Mouse (Mus musculus): Measurements from ENCODE around the gene Irf2bp1. TPM values are rescaled to one million over a fixed set of nuclear protein-coding genes. Genes with fewer than 3 reads are reported as not detected.

Irf2bp1 gene
- 31.4 and 32.5 TPM in 2 replicates for polyA plus RNA-seq (2014; fragmentation: Nextera tagmentation; extraction: Ambion mirVana)

DNA sequence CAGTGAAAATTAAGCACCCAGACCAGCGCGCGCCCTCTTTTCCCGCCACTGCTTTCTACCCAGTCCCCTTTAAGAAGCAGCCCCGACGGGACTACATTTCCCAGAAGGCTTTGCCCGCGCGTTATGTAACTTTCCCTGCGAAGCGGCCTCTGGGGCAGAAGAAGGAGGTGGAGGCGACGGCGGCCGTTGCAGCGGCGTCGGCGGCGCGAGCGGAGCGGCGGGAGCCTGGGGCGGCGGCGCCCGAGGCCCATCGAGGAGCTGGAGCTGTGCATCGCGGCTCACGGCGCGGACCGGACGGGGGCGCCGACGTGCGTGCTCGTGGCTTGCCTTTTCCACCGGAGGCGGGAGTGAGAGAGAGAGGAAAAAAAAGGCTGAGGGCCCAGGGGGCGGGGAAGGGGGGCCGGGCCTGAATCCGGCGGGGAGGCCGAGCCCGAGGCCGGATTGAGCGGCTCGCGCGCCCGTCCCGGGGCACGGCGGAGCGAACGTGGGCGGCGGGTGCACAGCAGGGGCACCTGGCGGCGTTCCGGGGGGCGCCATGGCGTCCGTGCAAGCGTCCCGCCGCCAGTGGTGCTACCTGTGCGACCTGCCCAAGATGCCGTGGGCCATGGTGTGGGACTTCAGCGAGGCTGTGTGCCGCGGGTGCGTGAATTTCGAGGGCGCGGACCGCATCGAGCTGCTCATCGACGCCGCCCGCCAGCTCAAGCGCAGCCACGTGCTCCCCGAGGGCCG is at the start of gene Irf2bp1:
Gene Irf2bp1 (plus strand): TSS at position 143 of the 729 bp plus-strand sequence.
- Histone ChIP-seq H3K9me3 (ENCODE audit: control insufficient read depth, low read length) (no peaks in the 10 kb centered on the region), H3K27ac (replicated peaks; ENCODE audit: low read depth, low read length) (peak within 1 kb of the TSS; percentile 84), H3K4me2 (ENCODE audit: low read depth, severe bottlenecking) (peak within 1 kb of the TSS; percentile 94), H3K27me3 (ENCODE audit: control insufficient read depth, insufficient read depth, low read length) (no peaks in the 10 kb centered on the region), H3K36me3 (ENCODE audit: control insufficient read depth, insufficient read depth, low read length) (peaks cover 15% of the 10 kb centered on the region), H3K9ac (ENCODE audit: low read length) (peak within 1 kb of the TSS; percentile 91), H3K4me1 (ENCODE audit: control insufficient read depth, insufficient read depth, low read length) (peaks cover 23% of the 10 kb centered on the region), H3K4me3 (ENCODE audit: low read depth, low read length) (peak within 1 kb of the TSS; percentile 91)
- peak; percentile 45; the same call in 1 of the 2 replicates for ATAC-seq (ENCODE audit: insufficient number of reproducible peaks, low FRiP score, low TSS enrichment, low read depth)
- peak; percentile 97 for DNase-seq (ENCODE audit: low spot score)
- under 1% methylated on average over 83 of the region's 90 CpGs for WGBS

DNA sequence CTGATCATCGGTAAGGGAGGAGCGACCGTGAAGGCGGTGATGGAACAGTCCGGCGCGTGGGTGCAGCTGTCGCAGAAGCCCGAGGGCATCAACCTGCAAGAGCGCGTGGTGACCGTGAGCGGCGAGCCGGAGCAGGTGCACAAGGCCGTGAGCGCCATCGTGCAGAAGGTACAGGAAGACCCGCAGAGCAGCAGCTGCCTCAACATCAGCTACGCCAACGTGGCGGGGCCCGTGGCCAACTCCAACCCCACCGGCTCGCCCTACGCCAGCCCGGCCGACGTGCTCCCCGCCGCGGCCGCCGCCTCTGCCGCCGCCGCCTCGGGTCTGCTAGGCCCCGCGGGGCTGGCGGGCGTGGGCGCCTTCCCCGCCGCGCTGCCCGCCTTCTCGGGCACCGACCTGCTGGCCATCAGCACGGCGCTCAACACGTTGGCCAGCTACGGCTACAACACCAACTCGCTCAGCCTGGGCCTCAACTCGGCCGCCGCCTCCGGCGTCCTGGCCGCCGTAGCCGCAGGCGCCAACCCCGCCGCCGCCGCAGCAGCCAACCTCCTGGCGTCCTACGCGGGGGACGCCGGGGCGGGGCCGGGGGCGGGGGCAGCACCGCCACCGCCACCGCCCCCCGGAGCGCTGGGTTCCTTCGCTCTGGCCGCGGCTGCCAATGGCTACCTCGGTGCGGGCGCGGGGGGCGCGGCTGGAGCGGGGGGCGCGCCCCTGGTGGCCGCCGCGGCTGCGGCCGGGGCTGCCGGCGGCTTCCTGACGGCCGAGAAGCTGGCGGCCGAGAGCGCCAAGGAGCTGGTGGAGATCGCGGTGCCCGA is 46.1 kb upstream of the Irf2bp1 start:
- no peak overlapping the region for H3K9ac ChIP-seq (ENCODE audit: low read length)
- peaks cover 73% of the 10 kb centered on the region for H3K27me3 ChIP-seq (ENCODE audit: control insufficient read depth, insufficient read depth, low read length)
- H3K27ac ChIP-seq (replicated peaks; ENCODE audit: low read depth, low read length): no peak overlapping the region
- H3K9me3 ChIP-seq (ENCODE audit: control insufficient read depth, low read length): no peaks in the 10 kb centered on the region
- H3K36me3 ChIP-seq (ENCODE audit: control insufficient read depth, insufficient read depth, low read length): no peaks in the 10 kb centered on the region
- H3K4me3 ChIP-seq (ENCODE audit: low read depth, low read length): peak overlapping the region; percentile 35
- ATAC-seq (ENCODE audit: insufficient number of reproducible peaks, low FRiP score, low TSS enrichment, low read depth) (peak; percentile 67), DNase-seq (ENCODE audit: low spot score) (peak; percentile 57)
- peaks cover 4% of the 10 kb centered on the region; the same call in 1 of the 2 replicates for H3K4me1 ChIP-seq (ENCODE audit: control insufficient read depth, insufficient read depth, low read length)
- 1% methylated on average over 70 of the region's 107 CpGs for WGBS
- peak overlapping the region; percentile 95 for H3K4me2 ChIP-seq (ENCODE audit: low read depth, severe bottlenecking)

DNA sequence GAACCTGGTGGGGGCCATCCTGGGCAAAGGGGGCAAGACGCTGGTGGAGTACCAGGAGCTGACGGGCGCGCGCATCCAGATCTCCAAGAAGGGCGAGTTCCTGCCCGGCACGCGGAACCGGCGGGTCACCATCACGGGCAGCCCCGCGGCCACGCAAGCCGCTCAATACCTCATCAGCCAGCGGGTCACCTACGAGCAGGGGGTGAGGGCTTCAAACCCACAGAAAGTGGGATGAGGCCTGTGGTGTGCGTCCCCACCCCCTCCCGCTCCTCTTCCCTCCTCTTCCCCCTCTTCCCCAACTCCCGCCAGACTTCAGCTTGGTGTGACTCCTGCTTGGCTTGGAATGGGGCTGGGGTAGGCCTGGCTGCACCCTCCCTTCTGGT is 45.5 kb upstream of the Irf2bp1 start:
- H3K4me3 ChIP-seq (ENCODE audit: low read depth, low read length): peak overlapping the region; percentile 35
- H3K27me3 ChIP-seq (ENCODE audit: control insufficient read depth, insufficient read depth, low read length): peaks cover 79% of the 10 kb centered on the region
- ATAC-seq (ENCODE audit: insufficient number of reproducible peaks, low FRiP score, low TSS enrichment, low read depth) (peak; percentile 26; the same call in 1 of the 2 replicates), DNase-seq (ENCODE audit: low spot score) (peak; percentile 43)
- H3K27ac ChIP-seq (replicated peaks; ENCODE audit: low read depth, low read length): no peak overlapping the region
- 0% methylated on average over 19 of the region's 21 CpGs for WGBS
- peak overlapping the region; percentile 95 for H3K4me2 ChIP-seq (ENCODE audit: low read depth, severe bottlenecking)
- no peak overlapping the region for H3K9ac ChIP-seq (ENCODE audit: low read length)
- H3K4me1 ChIP-seq (ENCODE audit: control insufficient read depth, insufficient read depth, low read length): peaks cover 4% of the 10 kb centered on the region; the same call in 1 of the 2 replicates
- H3K36me3 ChIP-seq (ENCODE audit: control insufficient read depth, insufficient read depth, low read length): no peaks in the 10 kb centered on the region
- H3K9me3 ChIP-seq (ENCODE audit: control insufficient read depth, low read length): no peaks in the 10 kb centered on the region

DNA sequence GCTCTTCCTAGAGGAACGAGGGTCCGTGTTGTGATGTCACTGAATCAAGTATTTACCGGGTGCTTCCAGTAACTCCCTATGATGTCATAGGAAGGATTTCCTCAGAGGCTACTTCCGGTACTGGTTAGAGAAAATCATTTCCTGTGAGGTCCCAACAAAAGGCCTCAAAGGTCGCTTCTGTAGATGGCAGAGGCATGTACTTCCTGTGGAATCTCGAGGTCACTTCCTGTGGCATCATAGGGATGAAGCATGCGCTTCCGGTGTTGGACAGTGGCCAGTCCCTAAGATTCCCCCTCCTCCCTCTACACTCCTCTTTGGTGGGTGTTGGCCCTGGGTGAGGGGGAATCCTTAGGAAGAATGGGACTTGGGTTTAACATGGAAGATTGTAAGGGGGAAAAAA is 44.4 kb upstream of the Irf2bp1 start:
- Histone ChIP-seq H3K36me3 (ENCODE audit: control insufficient read depth, insufficient read depth, low read length) (no peaks in the 10 kb centered on the region), H3K4me1 (ENCODE audit: control insufficient read depth, insufficient read depth, low read length) (peaks cover 4% of the 10 kb centered on the region; the same call in 1 of the 2 replicates), H3K9me3 (ENCODE audit: control insufficient read depth, low read length) (no peaks in the 10 kb centered on the region), H3K27me3 (ENCODE audit: control insufficient read depth, insufficient read depth, low read length) (peaks cover 90% of the 10 kb centered on the region), H3K27ac (replicated peaks; ENCODE audit: low read depth, low read length) (no peak overlapping the region), H3K9ac (ENCODE audit: low read length) (no peak overlapping the region), H3K4me3 (ENCODE audit: low read depth, low read length) (no peak overlapping the region), H3K4me2 (ENCODE audit: low read depth, severe bottlenecking) (no peak overlapping the region)
- 59% methylated on average over 8 of the region's 8 CpGs for WGBS
- ATAC-seq (ENCODE audit: insufficient number of reproducible peaks, low FRiP score, low TSS enrichment, low read depth): no peak
- DNase-seq (ENCODE audit: low spot score): no peak

DNA sequence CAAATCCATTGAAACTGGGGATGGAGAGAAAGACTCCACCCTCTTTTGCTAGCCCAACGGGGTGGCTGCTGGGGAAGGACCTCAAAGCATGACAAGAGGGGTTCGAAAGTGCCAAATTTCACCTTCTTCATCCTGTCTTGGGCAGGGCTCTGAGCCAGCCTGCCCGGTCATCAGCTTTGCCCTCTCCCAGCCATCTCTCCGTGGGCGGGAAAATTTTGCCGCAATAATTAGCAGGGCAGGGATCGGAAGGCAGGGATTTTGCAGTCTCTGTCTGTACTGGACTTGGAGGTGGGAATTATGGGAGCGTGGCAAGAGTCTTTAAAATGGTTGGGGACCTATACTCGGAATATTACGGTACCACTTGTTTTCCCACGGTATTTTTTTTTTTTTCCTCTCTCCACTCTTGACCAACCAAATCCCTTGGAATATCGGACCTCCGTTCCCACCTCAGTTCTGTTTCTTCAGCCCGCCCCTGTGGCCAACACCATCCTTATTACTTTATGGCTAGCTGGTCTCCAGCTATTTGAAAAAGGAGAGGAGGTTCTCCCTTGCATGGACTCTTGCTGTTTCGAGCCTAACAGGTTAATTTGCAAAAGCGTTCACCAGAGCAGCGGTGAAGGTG is 41.6 kb upstream of the Irf2bp1 start:
- Histone ChIP-seq H3K4me3 (ENCODE audit: low read depth, low read length) (peak overlapping the region; percentile 5; the same call in 1 of the 2 replicates), H3K9me3 (ENCODE audit: control insufficient read depth, low read length) (no peaks in the 10 kb centered on the region), H3K9ac (ENCODE audit: low read length) (no peak overlapping the region), H3K36me3 (ENCODE audit: control insufficient read depth, insufficient read depth, low read length) (no peaks in the 10 kb centered on the region), H3K4me2 (ENCODE audit: low read depth, severe bottlenecking) (no peak overlapping the region; the same call in 1 of the 2 replicates), H3K4me1 (ENCODE audit: control insufficient read depth, insufficient read depth, low read length) (peaks cover 4% of the 10 kb centered on the region; the same call in 1 of the 2 replicates), H3K27ac (replicated peaks; ENCODE audit: low read depth, low read length) (no peak overlapping the region), H3K27me3 (ENCODE audit: control insufficient read depth, insufficient read depth, low read length) (peaks cover 82% of the 10 kb centered on the region)
- 1% methylated on average over 17 of the region's 17 CpGs for WGBS
- DNase-seq (ENCODE audit: low spot score) (no peak), ATAC-seq (ENCODE audit: insufficient number of reproducible peaks, low FRiP score, low TSS enrichment, low read depth) (no peak)

DNA sequence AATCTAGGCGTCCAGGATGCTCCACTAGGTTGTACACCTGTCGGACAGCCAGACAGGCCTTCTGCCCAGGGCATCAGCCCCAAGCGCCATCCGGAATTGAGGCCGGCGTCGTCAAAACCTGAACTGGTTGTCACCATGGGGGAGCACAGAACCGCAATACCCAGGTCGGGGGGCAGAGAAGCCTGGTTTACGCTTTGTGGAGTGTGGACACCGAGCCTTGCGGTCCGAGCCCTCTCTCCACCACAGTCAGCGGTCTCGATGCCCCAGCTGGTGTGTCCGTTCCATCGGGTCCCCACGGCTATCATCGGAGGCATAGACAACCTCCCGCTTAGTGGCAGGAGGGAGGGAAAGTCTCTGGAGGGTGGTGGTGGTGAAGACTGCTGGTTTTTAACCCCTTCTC is 41.0 kb upstream of the Irf2bp1 start:
- Histone ChIP-seq H3K9ac (ENCODE audit: low read length) (no peak overlapping the region), H3K4me3 (ENCODE audit: low read depth, low read length) (peak overlapping the region; percentile 5; the same call in 1 of the 2 replicates), H3K27ac (replicated peaks; ENCODE audit: low read depth, low read length) (no peak overlapping the region), H3K4me1 (ENCODE audit: control insufficient read depth, insufficient read depth, low read length) (no peaks in the 10 kb centered on the region; the same call in 1 of the 2 replicates), H3K36me3 (ENCODE audit: control insufficient read depth, insufficient read depth, low read length) (no peaks in the 10 kb centered on the region), H3K4me2 (ENCODE audit: low read depth, severe bottlenecking) (no peak overlapping the region; the same call in 1 of the 2 replicates), H3K27me3 (ENCODE audit: control insufficient read depth, insufficient read depth, low read length) (peaks cover 77% of the 10 kb centered on the region), H3K9me3 (ENCODE audit: control insufficient read depth, low read length) (no peaks in the 10 kb centered on the region)
- DNase-seq (ENCODE audit: low spot score) (no peak), ATAC-seq (ENCODE audit: insufficient number of reproducible peaks, low FRiP score, low TSS enrichment, low read depth) (no peak)
- under 1% methylated on average over 20 of the region's 20 CpGs for WGBS

DNA sequence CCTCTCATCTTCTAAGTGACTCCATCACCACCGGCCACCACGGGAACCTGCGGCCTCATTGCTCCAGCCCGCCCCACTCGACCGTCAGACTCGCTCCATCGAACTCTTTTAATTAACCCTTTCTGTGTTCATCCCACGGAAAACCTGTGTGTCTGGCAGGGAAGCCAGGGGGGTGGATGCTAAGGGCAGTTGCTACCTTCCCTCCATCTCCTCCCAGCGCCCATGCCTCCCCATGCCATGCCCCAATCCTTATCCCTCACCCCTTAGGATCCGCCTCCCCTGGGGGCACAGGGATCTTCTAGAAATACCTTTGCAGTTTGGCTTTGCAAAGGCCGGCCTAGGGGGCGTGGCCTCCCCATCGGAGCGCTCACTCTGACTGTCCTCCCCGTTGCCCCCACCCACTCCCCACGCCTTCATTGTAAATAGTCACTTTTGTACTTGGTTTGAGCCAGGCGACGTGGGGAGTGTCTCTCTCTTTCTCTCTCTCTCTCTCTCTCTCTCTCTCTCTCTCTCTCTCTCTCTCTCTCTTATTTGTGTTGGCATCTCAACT is 40.5 kb upstream of the Irf2bp1 start:
- Histone ChIP-seq H3K4me3 (ENCODE audit: low read depth, low read length) (no peak overlapping the region), H3K9ac (ENCODE audit: low read length) (no peak overlapping the region), H3K27ac (replicated peaks; ENCODE audit: low read depth, low read length) (no peak overlapping the region), H3K27me3 (ENCODE audit: control insufficient read depth, insufficient read depth, low read length) (peaks cover 71% of the 10 kb centered on the region), H3K36me3 (ENCODE audit: control insufficient read depth, insufficient read depth, low read length) (no peaks in the 10 kb centered on the region), H3K4me1 (ENCODE audit: control insufficient read depth, insufficient read depth, low read length) (no peaks in the 10 kb centered on the region), H3K4me2 (ENCODE audit: low read depth, severe bottlenecking) (no peak overlapping the region; the same call in 1 of the 2 replicates), H3K9me3 (ENCODE audit: control insufficient read depth, low read length) (no peaks in the 10 kb centered on the region)
- ATAC-seq (ENCODE audit: insufficient number of reproducible peaks, low FRiP score, low TSS enrichment, low read depth) (no peak), DNase-seq (ENCODE audit: low spot score) (no peak)
- WGBS: under 1% methylated on average over 19 of the region's 19 CpGs

DNA sequence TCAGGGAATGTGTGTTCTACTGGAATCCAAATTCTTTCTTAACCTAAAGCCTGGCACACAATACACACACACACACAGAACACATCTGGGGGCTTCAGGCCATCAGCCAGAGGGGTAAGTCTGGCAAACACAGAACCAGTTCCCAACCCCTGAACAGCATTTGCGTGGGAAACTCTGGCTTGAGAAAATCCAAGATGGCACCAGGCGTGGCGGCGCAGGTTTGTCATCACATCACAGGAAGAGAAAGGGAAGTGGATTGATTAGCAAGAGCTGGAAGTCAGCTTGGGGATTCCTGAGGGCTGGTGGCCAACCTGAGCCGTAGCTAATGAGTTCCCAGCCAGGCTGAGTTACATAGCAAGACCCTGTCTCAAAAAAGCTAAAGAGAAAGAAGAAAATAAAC is 38.5 kb upstream of the Irf2bp1 start:
- DNase-seq (ENCODE audit: low spot score): no peak
- no peak overlapping the region for H3K4me3 ChIP-seq (ENCODE audit: low read depth, low read length)
- peaks cover 58% of the 10 kb centered on the region for H3K27me3 ChIP-seq (ENCODE audit: control insufficient read depth, insufficient read depth, low read length)
- H3K27ac ChIP-seq (replicated peaks; ENCODE audit: low read depth, low read length): no peak overlapping the region
- H3K4me1 ChIP-seq (ENCODE audit: control insufficient read depth, insufficient read depth, low read length): no peaks in the 10 kb centered on the region
- no peak overlapping the region for H3K4me2 ChIP-seq (ENCODE audit: low read depth, severe bottlenecking)
- no peaks in the 10 kb centered on the region for H3K9me3 ChIP-seq (ENCODE audit: control insufficient read depth, low read length)
- H3K36me3 ChIP-seq (ENCODE audit: control insufficient read depth, insufficient read depth, low read length): no peaks in the 10 kb centered on the region
- H3K9ac ChIP-seq (ENCODE audit: low read length): no peak overlapping the region
- WGBS: 82% methylated on average over 5 of the region's 5 CpGs
- no peak for ATAC-seq (ENCODE audit: insufficient number of reproducible peaks, low FRiP score, low TSS enrichment, low read depth)

All from limb, embryonic 11.5 days (tissue).